Mouse (Mus musculus) liver, adult 10 weeks (tissue): ENCODE measurements around the gene Gm14496. TPM values are rescaled to one million over a fixed set of nuclear protein-coding genes. Genes with fewer than 3 reads are reported as not detected.

ENCODE experiments used
- polyA plus RNA-seq: library from polyadenylated mRNA; stranded (reverse); fragments of 350-450 nt; fragmentation: Illumina TruSeq; extraction: RNeasy Lipid Tissue Mini Kit (QIAGEN cat#74804); gene quantifications from one replicate; pipeline ENCODE4 v1.2.3, GENCODE M21; 2014; ENCODE audit warnings: low read depth, low replicate concordance

The Gm14496 gene
- not detected for polyA plus RNA-seq

GRCm38 (mm10) chr2:181990829-181991228 is at the start of gene Gm14496:
Gene Gm14496, plus strand, starts transcription at chr2:181991129.

Other genes with a start within 250 kb of the Gm14496 start
- not detected for gene Myt1, start 227.8 kb upstream of the Gm14496 start, polyA plus RNA-seq
- gene Pcmtd2, start 153.3 kb upstream of the Gm14496 start, polyA plus RNA-seq: 59.3 TPM
- gene Polr3k, start 126.8 kb upstream of the Gm14496 start, polyA plus RNA-seq: 24.3 TPM